ENCODE assay signal across 27 mouse cellular contexts in genomic region chr2:131307391-131307790, GRCm38 (mm10).
"Had no signal": no experiment of that assay in that cellular context is flagged by ENCODE, and none has a peak within 500 bp of the region (broad histone marks: within the 10 kb centered on the region; RNA-seq: fewer than 3 reads in every experiment).

No protein-coding gene starts in this region.

- H3K27me3 ChIP-seq: heart, embryonic 12.5 days; hindbrain, embryonic 12.5 days; intestine, embryonic 15.5 days; limb, embryonic 12.5 days; liver, embryonic 13.5 days; liver, embryonic 15.5 days had no signal

- H3K9ac ChIP-seq: heart, embryonic 12.5 days; hindbrain, embryonic 12.5 days; hindbrain, embryonic 14.5 days; intestine, embryonic 15.5 days; limb, embryonic 12.5 days; liver, embryonic 13.5 days; liver, embryonic 15.5 days had no signal

- H3K36me3 ChIP-seq: liver, embryonic 15.5 days had no signal

- H3K4me3 ChIP-seq: gastrocnemius, adult 2 months; heart, adult 2 months; heart, embryonic 10.5 days; heart, embryonic 12.5 days; hindbrain, embryonic 10.5 days; hindbrain, embryonic 12.5 days; intestine, embryonic 15.5 days; layer of hippocampus, adult 2 months; left cerebral cortex, adult 2 months; limb, embryonic 10.5 days; limb, embryonic 12.5 days; liver, embryonic 13.5 days; liver, embryonic 15.5 days had no signal

- ATAC-seq: hindbrain, embryonic 16.5 days; inflammation-experienced regulatory T-cells, adult 6 months; intestine, embryonic 15.5 days; intestine, postnatal 0 days had no signal

- DNase-seq: gastrocnemius, adult 2 months; gastrocnemius, postnatal 10 days; gastrocnemius, postnatal 25 days; heart, adult 2 months; heart, postnatal 10 days; heart, postnatal 4 days; kidney, adult 18-20 months; kidney, adult 8-10 months; kidney, postnatal 10 days; kidney, postnatal 25 days; kidney, postnatal 4 days; liver; liver, embryonic 13.5 days had no signal

- H3K4me2 ChIP-seq: heart, embryonic 12.5 days; hindbrain, embryonic 12.5 days; hindbrain, embryonic 14.5 days; intestine, embryonic 15.5 days; limb, embryonic 12.5 days; liver, embryonic 13.5 days; liver, embryonic 15.5 days had no signal

- H3K9me3 ChIP-seq: heart, embryonic 10.5 days; heart, embryonic 12.5 days; hindbrain, embryonic 10.5 days; hindbrain, embryonic 12.5 days; intestine, embryonic 15.5 days; limb, embryonic 10.5 days; limb, embryonic 12.5 days; liver, embryonic 13.5 days; liver, embryonic 15.5 days had no signal

- H3K4me1 ChIP-seq: heart, embryonic 10.5 days; heart, embryonic 12.5 days; hindbrain, embryonic 12.5 days; intestine, embryonic 15.5 days; limb, embryonic 10.5 days; limb, embryonic 12.5 days; liver, embryonic 13.5 days; liver, embryonic 15.5 days had no signal

- H3K27ac ChIP-seq: gastrocnemius, adult 2 months; heart, adult 2 months; heart, embryonic 10.5 days; hindbrain, embryonic 10.5 days; hindbrain, embryonic 12.5 days; hindbrain, embryonic 14.5 days; intestine, embryonic 15.5 days; layer of hippocampus, adult 2 months; left cerebral cortex, adult 2 months; limb, embryonic 10.5 days; limb, embryonic 12.5 days; liver, embryonic 13.5 days; liver, embryonic 15.5 days had no signal
